Mouse (Mus musculus) embryo, embryonic 10.5 days (tissue): Measurements from ENCODE around the gene C2cd2l.

Experiments
- DNase-seq: peaks from one replicate; pipeline ENCODE4 v3.0.0-alpha.2; 2015; ENCODE audit warnings: low spot score

Gene C2cd2l

GRCm38 (mm10) chr9:44266478-44267226, 53.4 kb downstream of the C2cd2l start:
- no peak for DNase-seq

DNA sequence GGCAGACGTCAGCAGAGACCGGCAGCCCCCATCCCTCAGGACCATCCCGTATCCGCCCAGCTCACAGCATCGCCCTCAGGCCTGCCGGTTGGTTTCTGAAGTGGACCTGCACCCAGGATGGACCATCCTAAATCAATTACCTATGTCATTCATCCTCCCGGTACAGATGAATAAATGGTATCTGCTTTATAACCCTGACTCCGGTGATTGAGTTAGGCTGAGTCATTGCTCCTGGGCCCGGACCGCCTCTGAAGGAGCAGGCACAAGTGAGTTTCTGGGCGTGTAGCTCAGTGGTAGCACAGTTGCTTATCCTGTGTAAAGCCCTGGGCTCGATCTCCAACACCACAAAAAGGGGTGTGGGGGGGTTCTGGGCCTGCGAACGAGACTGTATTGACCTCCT, 58.7 kb downstream of the C2cd2l start:
- no peak for DNase-seq
